Mouse (Mus musculus): ENCODE measurements at regions not wholly inside any gene's neighbourhood (a gene's known extent, or its start where the extent isn't known, plus 50 kb on each side); places are given as distances from the start of the nearest gene placed in this dataset.

DNA sequence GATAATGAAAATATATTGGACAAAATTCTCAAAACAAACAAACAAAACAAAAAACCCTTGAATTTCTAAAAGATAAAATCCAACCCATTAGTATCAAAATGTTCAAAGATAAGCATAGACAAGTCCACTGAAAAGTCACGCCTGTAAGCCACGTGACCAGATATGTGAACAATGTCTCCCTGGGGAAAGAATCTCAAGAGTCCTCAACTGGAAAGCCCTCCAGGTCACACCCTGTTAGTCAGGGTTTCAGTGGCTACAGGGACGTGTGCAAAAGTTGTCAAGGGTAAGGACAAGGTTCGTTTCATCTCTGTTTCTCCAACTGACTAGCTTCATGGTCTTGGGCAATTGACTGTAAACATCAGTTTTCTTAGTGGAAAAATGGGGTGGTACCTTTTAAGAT is 90.4 kb upstream of the Rora start:
- Histone ChIP-seq H3K9me3 (replicated peaks; ENCODE audit: control insufficient read depth, low read length) (no peaks in the 10 kb centered on the region), H3K4me2 (no peak overlapping the region), H3K4me3 (ENCODE audit: low read depth, low read length) (no peak overlapping the region), H3K36me3 (ENCODE audit: control insufficient read depth, insufficient read depth, low read length) (no peaks in the 10 kb centered on the region), H3K27ac (ENCODE audit: low read depth, low read length) (no peak overlapping the region), H3K9ac (ENCODE audit: low read depth, low read length) (no peak overlapping the region), H3K4me1 (ENCODE audit: control insufficient read depth, insufficient read depth, low read length) (no peaks in the 10 kb centered on the region), H3K27me3 (ENCODE audit: control insufficient read depth, insufficient read depth, low read length) (no peaks in the 10 kb centered on the region)
- ATAC-seq (replicated peaks; ENCODE audit: insufficient number of reproducible peaks, low FRiP score, low TSS enrichment) = no peak
- 52% methylated on average over 4 of the region's 4 CpGs for WGBS (ENCODE audit: insufficient replicate concordance)

- WGBS (ENCODE audit: insufficient replicate concordance) = 55% methylated on average over 1 of the region's 1 CpGs
- H3K27ac ChIP-seq (ENCODE audit: low read depth, low read length) = no peak overlapping the region
- H3K27me3 ChIP-seq (ENCODE audit: control insufficient read depth, insufficient read depth, low read length) = no peaks in the 10 kb centered on the region
- no peaks in the 10 kb centered on the region for H3K4me1 ChIP-seq (ENCODE audit: control insufficient read depth, insufficient read depth, low read length)
- no peak overlapping the region for H3K4me2 ChIP-seq
- no peaks in the 10 kb centered on the region for H3K9me3 ChIP-seq (replicated peaks; ENCODE audit: control insufficient read depth, low read length)
- no peaks in the 10 kb centered on the region for H3K36me3 ChIP-seq (ENCODE audit: control insufficient read depth, insufficient read depth, low read length)
- no peak overlapping the region for H3K9ac ChIP-seq (ENCODE audit: low read depth, low read length)
- no peak for ATAC-seq (replicated peaks; ENCODE audit: insufficient number of reproducible peaks, low FRiP score, low TSS enrichment)
- no peak overlapping the region for H3K4me3 ChIP-seq (ENCODE audit: low read depth, low read length)
Measured at GRCm38 (mm10) chr9:68585751-68586150, 67.8 kb upstream of the Rora start.

- H3K9me3 ChIP-seq (replicated peaks; ENCODE audit: control insufficient read depth, low read length) = no peaks in the 10 kb centered on the region
- no peak for ATAC-seq (replicated peaks; ENCODE audit: insufficient number of reproducible peaks, low FRiP score, low TSS enrichment)
- H3K36me3 ChIP-seq (ENCODE audit: control insufficient read depth, insufficient read depth, low read length) = no peaks in the 10 kb centered on the region
- WGBS (ENCODE audit: insufficient replicate concordance) = 93% methylated on average over 8 of the region's 8 CpGs
- H3K4me3 ChIP-seq (ENCODE audit: low read depth, low read length) = no peak overlapping the region
- no peak overlapping the region for H3K9ac ChIP-seq (ENCODE audit: low read depth, low read length)
- no peaks in the 10 kb centered on the region for H3K27me3 ChIP-seq (ENCODE audit: control insufficient read depth, insufficient read depth, low read length)
- H3K4me1 ChIP-seq (ENCODE audit: control insufficient read depth, insufficient read depth, low read length) = no peaks in the 10 kb centered on the region
- no peak overlapping the region for H3K27ac ChIP-seq (ENCODE audit: low read depth, low read length)
- H3K4me2 ChIP-seq = no peak overlapping the region
Measured at GRCm38 (mm10) chr9:68591023-68591422, 62.6 kb upstream of the Rora start.

GRCm38 (mm10) chr9:68592976-68593375 is 60.6 kb upstream of the Rora start:
- Histone ChIP-seq H3K9me3 (replicated peaks; ENCODE audit: control insufficient read depth, low read length) (no peaks in the 10 kb centered on the region), H3K4me2 (no peak overlapping the region), H3K27me3 (ENCODE audit: control insufficient read depth, insufficient read depth, low read length) (no peaks in the 10 kb centered on the region), H3K36me3 (ENCODE audit: control insufficient read depth, insufficient read depth, low read length) (no peaks in the 10 kb centered on the region), H3K9ac (ENCODE audit: low read depth, low read length) (no peak overlapping the region), H3K27ac (ENCODE audit: low read depth, low read length) (no peak overlapping the region), H3K4me1 (ENCODE audit: control insufficient read depth, insufficient read depth, low read length) (no peaks in the 10 kb centered on the region), H3K4me3 (ENCODE audit: low read depth, low read length) (no peak overlapping the region)
- 80% methylated on average over 3 of the region's 3 CpGs for WGBS (ENCODE audit: insufficient replicate concordance)
- no peak for ATAC-seq (replicated peaks; ENCODE audit: insufficient number of reproducible peaks, low FRiP score, low TSS enrichment)

GRCm38 (mm10) chr9:68594586-68594985 is 59.0 kb upstream of the Rora start:
- no peak overlapping the region for H3K4me2 ChIP-seq
- H3K27me3 ChIP-seq (ENCODE audit: control insufficient read depth, insufficient read depth, low read length) = no peaks in the 10 kb centered on the region
- WGBS (ENCODE audit: insufficient replicate concordance) = 67% methylated on average over 2 of the region's 2 CpGs
- H3K9ac ChIP-seq (ENCODE audit: low read depth, low read length) = no peak overlapping the region
- H3K4me1 ChIP-seq (ENCODE audit: control insufficient read depth, insufficient read depth, low read length) = no peaks in the 10 kb centered on the region
- H3K9me3 ChIP-seq (replicated peaks; ENCODE audit: control insufficient read depth, low read length) = no peaks in the 10 kb centered on the region
- no peaks in the 10 kb centered on the region for H3K36me3 ChIP-seq (ENCODE audit: control insufficient read depth, insufficient read depth, low read length)
- ATAC-seq (replicated peaks; ENCODE audit: insufficient number of reproducible peaks, low FRiP score, low TSS enrichment) = no peak
- H3K4me3 ChIP-seq (ENCODE audit: low read depth, low read length) = no peak overlapping the region
- H3K27ac ChIP-seq (ENCODE audit: low read depth, low read length) = no peak overlapping the region
